Mouse (Mus musculus) layer of hippocampus, adult 18-20 months (tissue): ENCODE measurements around the gene Ncoa3. TPM values are rescaled to one million over a fixed set of nuclear protein-coding genes. Genes with fewer than 3 reads are reported as not detected.
"Not testable (repeated sequence)": the region's sequence is repeated elsewhere in the genome, so short reads cannot be mapped to it uniquely, and the experiment has no call there.

ENCODE experiments used
- DNase-seq, 2 experiments: peaks; one replicate each; pipeline ENCODE4 v3.0.0; 2022; ENCODE audit warnings: low spot score in 2 of 2
- long read RNA-seq: library from polyadenylated mRNA; stranded (forward); transcript quantifications from one replicate; pipeline ENCODE4 v2.0.0, GENCODE M21; 2021
- total RNA-seq, 2 experiments: library from RNA; stranded (reverse); gene quantifications; 2 replicates each; pipeline ENCODE4 v1.2.3; 2021

Ncoa3 gene
- total RNA-seq, result 10 to 100 TPM; 30.0 to 33.8 TPM
- long read RNA-seq, full-length matches to known transcripts, result 7 of 13 reads
- long read RNA-seq, partial matches to known transcripts, result 2 of 13 reads
- long read RNA-seq, other reads (novel, unspliced or antisense), result 4 of 13 reads

DNA sequence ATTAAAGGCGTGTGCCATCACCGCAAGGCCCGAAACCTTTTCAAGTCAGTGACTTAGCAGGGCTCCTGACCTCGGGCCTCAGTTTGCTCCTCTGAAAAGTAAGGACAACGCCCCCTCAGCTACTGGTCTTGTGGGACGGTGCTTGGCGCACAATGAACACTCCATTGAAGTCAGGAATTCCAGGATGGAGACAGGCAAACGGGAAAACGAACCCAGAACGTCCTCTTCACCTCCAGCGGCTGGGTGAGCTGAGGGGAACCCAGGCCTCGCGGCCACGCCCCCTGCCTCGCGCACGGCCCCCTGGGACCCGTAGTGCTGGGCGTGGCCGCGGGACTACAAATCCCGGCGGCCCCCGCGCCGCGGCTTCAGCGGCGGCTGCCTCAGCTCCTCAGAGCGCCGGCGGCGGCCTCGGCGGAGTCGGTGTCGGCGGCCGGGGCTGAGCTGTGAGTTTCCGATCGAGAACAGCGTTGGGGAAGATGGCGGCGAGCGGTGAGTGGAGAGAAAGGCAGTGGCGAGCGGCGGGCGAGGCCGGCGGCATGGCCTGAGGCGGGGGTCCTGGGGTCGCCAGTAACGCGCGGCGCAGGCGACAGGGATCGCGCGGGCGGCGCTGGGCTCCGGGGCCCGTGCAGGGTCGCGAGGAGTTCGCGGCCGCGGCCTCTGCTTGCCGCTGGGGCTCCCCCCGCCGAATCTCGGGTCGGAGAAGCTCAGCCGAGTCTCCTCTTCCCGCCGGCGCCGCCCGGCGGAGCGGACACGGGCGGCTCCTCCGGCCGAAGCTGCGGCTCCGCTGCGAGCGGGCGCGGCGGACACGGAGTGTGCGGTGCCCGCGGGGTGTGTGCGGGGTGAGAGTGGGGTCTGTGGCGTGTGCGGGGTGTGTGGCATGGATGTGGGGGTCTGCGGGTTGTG, at the start of gene Ncoa3:
Ncoa3 (plus strand) TSS at position 367 of the 903 bp plus-strand sequence.
- DNase-seq, result peak; percentile 88 to 93

DNA sequence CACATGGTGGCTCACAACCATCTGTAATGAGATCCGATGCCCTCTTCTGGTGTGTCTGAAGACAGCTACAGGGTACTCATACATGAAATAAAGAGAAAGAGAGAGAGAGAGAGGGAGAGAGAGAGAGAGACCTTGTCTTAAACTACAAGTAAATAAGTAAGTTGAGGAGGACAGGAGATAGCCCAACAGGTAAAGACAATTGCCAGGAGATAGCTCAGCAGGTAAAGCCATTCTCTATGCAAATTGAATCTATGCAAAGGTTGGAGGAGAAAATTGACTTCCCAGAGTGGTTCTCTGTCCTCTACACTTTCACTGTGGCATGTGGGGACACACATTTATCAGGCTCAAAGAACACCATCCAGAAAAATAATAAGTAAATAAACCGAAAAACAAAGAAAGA, 49.3 kb upstream of the Ncoa3 start:
- no peak for DNase-seq

- no peak for DNase-seq
Observed at GRCm38 (mm10) chr2:165944576-165945351, 47.7 kb upstream of the Ncoa3 start.

DNA sequence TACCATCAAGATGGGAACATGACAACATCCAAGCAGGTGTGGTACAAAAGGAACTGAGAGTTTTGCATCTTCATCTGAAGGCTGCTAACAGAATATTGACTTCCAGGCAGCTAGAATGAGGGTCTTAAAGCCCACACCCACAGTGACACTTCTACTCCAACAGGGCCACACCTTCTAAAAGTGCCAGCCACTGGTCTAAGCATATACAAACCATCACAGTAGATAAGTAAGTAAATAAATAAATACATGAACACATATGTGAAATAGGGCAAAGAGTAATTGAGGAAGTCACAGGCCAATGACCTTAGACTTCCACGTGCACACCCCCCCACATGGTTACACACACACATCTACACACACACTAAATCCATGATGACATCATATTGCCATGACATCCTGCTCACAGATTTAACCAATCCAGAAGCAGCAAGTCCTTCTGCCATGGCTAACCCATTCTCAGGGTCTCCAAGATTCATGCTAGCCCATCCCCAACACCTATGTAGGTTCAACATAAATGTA, 46.3 kb upstream of the Ncoa3 start:
- no peak for DNase-seq

- DNase-seq, result no peak
Observed at GRCm38 (mm10) chr2:165948007-165948406, 44.4 kb upstream of the Ncoa3 start.

DNA sequence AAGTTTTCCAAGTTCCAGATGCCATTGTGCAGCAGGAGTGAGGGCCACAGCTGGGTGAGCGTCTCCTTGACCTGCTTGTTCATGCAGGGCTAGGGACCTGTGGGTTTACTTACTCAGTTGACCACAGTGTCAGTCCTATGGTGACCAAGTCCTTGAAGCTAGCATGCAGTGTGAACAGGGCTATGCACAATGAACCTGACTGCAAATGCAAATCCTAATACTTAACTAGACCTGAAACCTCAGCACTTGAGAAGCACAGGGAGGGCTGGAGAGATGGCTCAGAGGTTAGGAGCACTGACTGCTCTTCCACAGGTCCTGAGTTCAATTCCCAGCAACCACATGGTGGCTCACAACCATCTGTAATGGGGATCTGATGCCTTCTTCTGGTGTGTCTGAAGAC, 43.7 kb upstream of the Ncoa3 start:
- not testable (repeated sequence) for DNase-seq

GRCm38 (mm10) chr2:165949719-165950118, 42.7 kb upstream of the Ncoa3 start:
- no peak for DNase-seq

- no peak for DNase-seq
Observed at GRCm38 (mm10) chr2:165951432-165952068, 40.9 kb upstream of the Ncoa3 start.

GRCm38 (mm10) chr2:165954872-165955271, 37.6 kb upstream of the Ncoa3 start:
- DNase-seq, result no peak

GRCm38 (mm10) chr2:165955386-165955785, 37.0 kb upstream of the Ncoa3 start:
- no peak for DNase-seq

DNA sequence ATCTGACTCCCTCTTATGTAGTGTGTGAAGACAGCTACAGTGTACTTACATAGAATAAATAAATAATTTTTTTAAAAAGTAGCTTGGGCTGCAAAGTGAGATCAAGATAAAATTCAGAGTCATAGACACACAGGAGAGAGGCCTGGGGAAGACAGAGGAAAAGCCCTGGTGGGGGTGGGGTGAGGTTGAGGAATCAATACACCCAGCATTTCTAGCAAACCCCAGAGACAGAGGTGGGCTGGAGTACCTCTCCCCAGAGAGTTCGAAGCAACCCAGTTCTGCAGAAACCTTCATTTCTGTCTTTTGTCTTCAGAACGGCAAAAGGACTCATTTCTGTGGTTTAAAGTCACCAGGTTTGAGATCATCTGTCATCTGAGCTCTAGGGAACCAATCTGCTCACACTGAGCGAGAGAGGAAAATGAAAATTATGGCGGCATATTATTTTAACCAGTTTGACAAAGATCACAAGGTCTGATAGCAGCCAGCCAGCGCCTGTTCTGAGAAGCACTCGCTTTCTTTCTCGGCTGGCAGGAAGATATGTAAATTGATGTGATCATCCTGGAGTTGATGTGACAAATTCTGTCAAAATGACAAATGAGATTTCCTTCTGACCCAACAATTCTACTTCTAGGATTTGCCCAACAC, 36.2 kb upstream of the Ncoa3 start:
- no peak for DNase-seq

- DNase-seq, result no peak
Observed at GRCm38 (mm10) chr2:165957257-165957828, 35.1 kb upstream of the Ncoa3 start.

GRCm38 (mm10) chr2:165958556-165958955, 33.9 kb upstream of the Ncoa3 start:
- no peak for DNase-seq

DNA sequence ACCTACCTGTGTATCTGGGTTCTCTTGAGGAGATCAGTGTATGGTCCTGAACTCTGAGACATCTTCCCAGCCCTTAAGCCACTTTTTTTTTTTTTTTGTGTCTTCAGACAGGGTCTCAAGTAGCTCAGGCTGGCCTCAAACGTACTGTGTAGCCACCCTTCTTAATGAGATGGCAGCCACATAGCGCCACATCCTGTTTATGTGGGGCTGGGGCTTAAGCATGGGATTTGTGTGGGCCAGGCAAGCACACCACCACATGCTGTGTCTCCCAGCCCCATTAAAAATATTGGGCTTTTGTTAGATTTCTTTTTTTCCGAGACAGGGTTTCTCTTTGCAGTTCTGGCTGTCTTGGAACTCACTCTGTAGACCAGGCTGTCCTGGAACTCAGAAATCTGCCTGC, 31.7 kb upstream of the Ncoa3 start:
- no peak for DNase-seq

DNA sequence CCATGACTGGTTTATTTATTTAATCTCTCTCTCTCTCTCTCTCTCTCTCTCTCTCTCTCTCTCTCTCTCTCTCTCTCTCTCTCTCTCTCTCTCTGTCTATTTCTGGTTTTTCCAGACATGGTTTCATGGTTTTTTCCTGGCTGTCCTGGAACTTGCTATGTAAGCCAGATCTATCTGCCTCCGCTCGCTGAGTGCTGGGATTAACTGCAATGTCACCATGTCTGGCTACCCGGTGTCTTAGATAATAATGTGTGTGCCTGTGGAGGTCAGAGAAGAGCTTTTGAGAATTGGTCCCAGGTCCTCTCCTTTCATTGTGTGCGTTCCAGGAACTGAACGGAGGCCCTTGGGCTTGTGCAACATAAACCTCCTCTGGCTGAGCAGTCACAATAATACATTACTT, 29.6 kb upstream of the Ncoa3 start:
- no peak for DNase-seq

DNA sequence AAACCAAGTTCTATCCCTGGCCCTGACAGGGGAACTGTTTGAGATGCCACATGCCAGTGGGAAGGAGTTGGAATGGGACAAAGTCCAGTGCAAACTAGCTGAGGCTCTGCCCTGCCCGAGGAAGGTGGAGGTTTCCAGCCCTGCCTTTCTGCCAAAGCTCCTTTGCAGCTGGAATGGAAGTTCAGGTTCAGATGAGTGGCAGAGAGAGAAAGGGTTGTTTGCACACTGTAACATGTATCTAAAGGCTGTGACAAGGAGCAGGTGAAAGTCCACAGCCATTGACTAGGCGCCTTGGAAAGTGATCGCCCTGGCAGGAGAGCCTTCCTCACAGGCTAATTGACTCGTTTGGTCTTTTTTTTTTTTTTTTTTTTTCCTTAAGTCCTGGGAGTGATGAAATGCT, 28.3 kb upstream of the Ncoa3 start:
- no peak for DNase-seq

- DNase-seq, result no peak
Observed at GRCm38 (mm10) chr2:165967076-165967475, 25.4 kb upstream of the Ncoa3 start.

DNA sequence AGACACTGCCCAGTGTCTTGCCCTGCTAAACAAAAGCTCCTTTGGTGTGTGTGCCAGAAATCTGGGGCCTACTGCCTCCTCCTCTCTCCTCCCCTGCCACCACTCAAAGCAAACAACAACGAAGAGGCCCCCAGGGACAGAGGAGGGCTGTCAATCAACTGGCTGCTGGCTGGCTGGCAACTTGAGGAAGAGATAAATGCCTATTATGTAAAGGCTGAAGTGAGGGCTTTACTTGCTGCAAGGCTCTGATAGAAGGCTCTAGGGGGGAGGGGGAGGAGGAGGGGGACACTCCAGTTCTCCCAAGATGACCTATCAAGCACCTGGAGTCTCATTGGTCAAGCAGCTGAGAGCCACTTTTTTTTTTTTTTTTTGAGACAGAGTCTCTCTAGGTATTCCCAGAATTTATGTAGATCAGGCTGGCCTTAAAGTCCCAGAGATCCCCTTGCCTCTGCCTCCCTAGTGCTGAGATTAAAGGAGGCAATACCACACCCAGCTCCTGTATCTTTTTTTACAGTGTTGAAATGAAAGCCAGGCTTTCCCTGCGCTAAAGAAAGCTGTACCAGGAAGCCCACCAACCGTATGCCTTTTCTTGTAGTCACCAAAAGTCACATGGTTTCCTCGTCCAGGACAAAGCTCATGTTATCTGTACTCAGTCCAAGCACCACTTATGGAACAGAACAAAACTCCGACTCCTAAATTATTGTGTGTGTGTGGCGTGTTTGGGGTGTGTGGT, 24.4 kb upstream of the Ncoa3 start:
- no peak for DNase-seq

- DNase-seq, result no peak
Observed at GRCm38 (mm10) chr2:165968876-165969275, 23.6 kb upstream of the Ncoa3 start.

DNA sequence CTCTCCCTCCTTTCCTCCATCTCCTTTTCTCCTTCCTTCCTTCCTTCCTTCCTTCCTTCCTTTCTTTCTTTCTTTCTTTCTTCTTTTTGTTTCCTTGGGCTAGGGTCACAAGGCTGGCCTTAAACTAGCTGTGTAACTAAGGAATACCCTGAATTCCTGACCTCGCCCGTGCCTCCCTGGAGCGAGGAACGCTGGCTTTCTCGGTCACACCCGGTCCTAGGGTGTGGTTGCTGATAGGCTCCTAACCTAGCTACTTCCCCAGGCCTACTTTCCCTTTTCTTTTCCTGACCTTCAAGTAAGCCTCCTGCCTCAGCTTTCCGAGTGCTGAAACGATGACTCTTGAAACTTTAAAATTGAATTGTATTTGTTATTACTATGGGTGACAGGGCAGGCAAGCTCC, 23.0 kb upstream of the Ncoa3 start:
- no peak for DNase-seq
